Mouse (Mus musculus): ENCODE data around the gene Bmp2.

DNA sequence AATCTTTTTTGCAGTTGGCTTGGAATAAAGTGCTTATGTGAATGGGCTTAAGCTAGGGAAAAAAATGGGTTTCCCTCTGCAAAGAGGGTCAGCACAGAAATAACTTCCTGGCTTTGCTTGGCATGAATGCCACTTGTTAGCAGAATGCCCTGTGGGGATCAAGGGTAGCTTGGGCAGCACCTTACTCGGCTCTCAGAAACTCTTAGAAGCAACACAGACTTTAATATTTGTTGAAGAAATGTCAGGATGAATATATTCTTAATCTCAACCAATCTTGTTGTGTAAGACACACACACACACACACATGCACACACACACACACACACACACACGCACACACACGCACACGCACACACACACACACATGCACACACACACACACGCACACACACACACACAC is 13.5 kb downstream of the Bmp2 start:
- no peak for TF ChIP-seq HCFC1 (IDR thresholded peaks at IDR 0.05; ENCODE audit: borderline replicate concordance, insufficient read depth, low read length)
- no peak for TF ChIP-seq CHD2 (IDR thresholded peaks at IDR 0.05; ENCODE audit: low read depth, low read length)
- no peak for TF ChIP-seq ZNF384 (IDR thresholded peaks at IDR 0.05; ENCODE audit: low read depth, low read length)
- no peak for TF ChIP-seq MAFK (IDR thresholded peaks at IDR 0.05; ENCODE audit: insufficient read depth, low read depth, low read length)
